Mouse (Mus musculus) skeletal muscle tissue, adult 2 months (tissue): ENCODE measurements around the gene Gadl1.
"Not testable (repeated sequence)": the region's sequence is repeated elsewhere in the genome, so short reads cannot be mapped to it uniquely, and the experiment has no call there.

ENCODE experiments used
- DNase-seq: peaks from one replicate; pipeline ENCODE4 v3.0.0-alpha.2; 2012; ENCODE audit warnings: low read depth, low spot score

The Gadl1 gene

GRCm38 (mm10) chr9:116018586-116018985, 109.3 kb downstream of the Gadl1 start:
- DNase-seq, result no peak

DNA sequence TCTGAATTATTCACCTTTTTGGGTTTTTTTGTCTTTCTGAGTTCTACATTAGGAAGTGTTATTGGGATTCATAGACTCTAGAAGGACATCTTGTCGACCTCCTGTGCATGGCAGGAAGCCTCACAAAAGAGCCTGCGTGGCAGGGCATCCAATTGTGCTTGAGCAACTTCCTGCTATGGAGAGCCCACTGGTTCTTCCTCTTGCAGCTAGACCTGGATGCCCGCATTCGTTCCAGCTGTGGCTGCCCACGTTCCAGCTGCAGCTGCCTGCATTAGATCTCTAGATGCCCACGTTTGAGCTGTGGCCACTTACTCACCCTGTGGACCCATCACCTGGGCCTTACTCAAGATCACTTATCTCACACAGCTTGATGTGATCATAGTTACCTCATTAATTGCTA, 116.1 kb downstream of the Gadl1 start:
- DNase-seq, result no peak

DNA sequence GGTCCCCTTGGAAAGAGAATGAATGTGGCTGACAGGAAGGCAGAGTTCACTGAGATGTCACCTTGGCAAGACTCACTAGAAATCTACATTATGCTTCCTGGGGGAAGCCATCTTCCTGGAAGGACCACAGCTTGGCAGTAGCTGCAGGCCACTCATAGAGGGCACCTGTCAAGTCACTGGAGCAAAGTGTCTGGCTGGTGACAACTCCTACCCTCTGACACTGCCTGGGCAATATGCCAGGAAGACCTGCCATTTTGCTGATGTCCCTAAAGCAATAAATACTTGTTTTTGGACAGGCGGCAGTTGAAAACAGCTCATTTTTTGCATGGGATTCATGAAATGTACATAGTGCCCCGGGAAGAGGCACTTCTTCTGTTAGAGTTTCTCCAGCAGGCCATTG, 119.8 kb downstream of the Gadl1 start:
- no peak for DNase-seq

GRCm38 (mm10) chr9:116032711-116033110, 123.5 kb downstream of the Gadl1 start:
- DNase-seq, result no peak

DNA sequence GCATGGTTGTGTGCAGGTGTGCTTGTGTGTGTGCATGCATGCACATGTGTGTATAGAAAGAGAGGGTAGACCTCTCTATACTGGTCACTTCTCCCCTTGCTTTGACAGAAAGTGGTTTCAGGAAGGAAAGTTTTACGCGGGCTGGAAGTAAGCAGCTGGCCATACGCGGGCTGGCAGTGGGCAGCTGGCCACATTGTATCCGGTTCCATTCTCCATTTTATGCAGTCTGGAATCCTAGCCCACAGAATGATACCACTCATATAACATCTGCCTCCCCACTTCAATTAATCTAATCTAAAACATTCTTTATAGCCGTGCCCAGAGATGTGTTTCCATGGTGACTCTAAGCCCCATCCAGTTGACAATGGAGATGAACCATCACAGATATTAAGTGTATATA, 129.0 kb downstream of the Gadl1 start:
- DNase-seq, result no peak

GRCm38 (mm10) chr9:116039981-116040380, 130.7 kb downstream of the Gadl1 start:
- DNase-seq, result no peak

- DNase-seq, result not testable (repeated sequence)
Observed at GRCm38 (mm10) chr9:116040852-116041251, 131.6 kb downstream of the Gadl1 start.

- DNase-seq, result no peak
Observed at GRCm38 (mm10) chr9:116041369-116041768, 132.1 kb downstream of the Gadl1 start.

GRCm38 (mm10) chr9:116041787-116042186, 132.5 kb downstream of the Gadl1 start:
- peak; percentile 50 for DNase-seq

GRCm38 (mm10) chr9:116049985-116050384, 140.7 kb downstream of the Gadl1 start:
- no peak for DNase-seq

DNA sequence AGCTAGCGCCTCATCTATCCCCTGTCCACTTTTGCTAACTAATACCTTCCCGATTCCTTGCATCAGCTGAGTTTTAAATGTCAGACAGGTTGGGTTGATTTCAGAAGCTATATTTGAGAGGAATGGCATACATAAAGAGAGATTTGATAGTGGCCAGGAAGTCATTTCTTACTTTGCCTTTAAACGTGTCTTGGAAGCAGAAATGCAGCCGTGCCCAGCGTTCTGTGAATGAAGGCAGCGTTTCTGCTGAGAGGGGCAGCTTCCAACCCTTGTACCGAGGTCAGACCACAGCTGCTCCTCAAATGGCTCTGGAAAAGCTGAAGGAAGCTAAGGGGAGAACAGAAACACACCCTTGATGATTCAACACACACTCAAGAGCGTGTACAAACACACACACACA, 144.7 kb downstream of the Gadl1 start:
- peak; percentile 55 for DNase-seq

GRCm38 (mm10) chr9:116058475-116058874, 149.2 kb downstream of the Gadl1 start:
- DNase-seq, result no peak

- peak; percentile 21 for DNase-seq
Observed at GRCm38 (mm10) chr9:116059156-116059555, 149.9 kb downstream of the Gadl1 start.

DNA sequence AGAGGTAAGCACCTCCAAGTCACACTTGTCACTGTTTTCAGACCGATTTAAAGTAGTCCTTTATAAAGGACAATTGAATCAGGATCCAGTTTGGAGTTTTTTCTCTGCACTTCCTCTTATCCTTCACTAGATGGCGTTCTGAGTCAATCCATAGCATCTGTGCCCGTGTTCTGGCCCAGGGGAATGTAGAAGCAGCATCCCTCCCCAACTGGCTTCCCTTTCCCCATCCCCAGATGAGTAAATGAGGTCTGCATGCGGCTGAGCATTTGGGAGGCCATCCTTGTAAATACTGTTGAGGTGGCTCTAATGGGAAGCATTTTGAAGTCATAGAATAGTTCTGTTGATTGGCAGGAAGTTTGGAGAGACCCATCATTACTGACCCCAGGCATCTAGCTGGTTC, 151.4 kb downstream of the Gadl1 start:
- no peak for DNase-seq

DNA sequence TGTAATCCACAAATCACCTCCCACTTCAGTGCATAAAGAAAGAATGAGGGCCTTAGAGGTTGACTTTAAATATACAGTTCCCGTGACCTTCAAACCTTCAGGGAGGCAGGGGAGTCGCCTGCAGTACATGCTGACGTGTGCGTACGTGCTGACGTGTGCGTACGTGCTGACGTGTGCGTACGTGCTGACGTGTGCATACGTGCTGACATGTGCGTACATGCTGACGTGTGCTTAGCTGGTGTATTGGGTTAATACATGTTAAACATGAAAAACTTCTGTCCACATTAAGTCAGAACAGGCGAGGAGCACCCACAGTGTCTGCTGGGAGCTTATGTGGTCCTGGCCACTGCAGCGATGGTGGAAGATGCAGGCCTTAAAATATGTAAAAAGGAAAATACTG, 155.5 kb downstream of the Gadl1 start:
- no peak for DNase-seq

- DNase-seq, result not testable (repeated sequence)
Observed at GRCm38 (mm10) chr9:116071561-116071960, 162.3 kb downstream of the Gadl1 start.

- DNase-seq, result no peak
Observed at GRCm38 (mm10) chr9:116076163-116076562, 166.9 kb downstream of the Gadl1 start.

DNA sequence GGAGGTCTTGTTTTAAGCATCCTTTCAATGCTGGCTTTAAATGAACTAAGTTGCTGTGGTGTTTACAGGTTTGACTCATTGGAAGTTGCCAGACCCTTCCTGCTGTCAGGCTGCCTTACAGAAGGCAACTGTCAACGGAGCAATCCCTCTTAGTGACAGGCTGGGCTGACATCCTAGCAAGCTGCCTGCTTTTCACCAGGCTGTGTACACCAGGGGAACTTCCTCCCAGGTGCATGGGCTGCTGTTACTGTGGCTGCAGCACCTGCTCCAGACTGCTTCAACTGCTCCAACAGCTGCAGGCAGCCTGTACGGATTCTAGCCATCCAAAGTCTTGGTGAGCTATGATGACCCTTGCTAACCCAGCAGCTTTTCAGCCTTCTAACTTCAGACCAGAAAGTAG, 167.7 kb downstream of the Gadl1 start:
- no peak for DNase-seq

GRCm38 (mm10) chr9:116077419-116077818, 168.2 kb downstream of the Gadl1 start:
- DNase-seq, result no peak

- no peak for DNase-seq
Observed at GRCm38 (mm10) chr9:116081781-116082180, 172.5 kb downstream of the Gadl1 start.

- DNase-seq, result no peak
Observed at GRCm38 (mm10) chr9:116083300-116083699, 174.0 kb downstream of the Gadl1 start.

- no peak for DNase-seq
Observed at GRCm38 (mm10) chr9:116083726-116084323, 174.6 kb downstream of the Gadl1 start.

DNA sequence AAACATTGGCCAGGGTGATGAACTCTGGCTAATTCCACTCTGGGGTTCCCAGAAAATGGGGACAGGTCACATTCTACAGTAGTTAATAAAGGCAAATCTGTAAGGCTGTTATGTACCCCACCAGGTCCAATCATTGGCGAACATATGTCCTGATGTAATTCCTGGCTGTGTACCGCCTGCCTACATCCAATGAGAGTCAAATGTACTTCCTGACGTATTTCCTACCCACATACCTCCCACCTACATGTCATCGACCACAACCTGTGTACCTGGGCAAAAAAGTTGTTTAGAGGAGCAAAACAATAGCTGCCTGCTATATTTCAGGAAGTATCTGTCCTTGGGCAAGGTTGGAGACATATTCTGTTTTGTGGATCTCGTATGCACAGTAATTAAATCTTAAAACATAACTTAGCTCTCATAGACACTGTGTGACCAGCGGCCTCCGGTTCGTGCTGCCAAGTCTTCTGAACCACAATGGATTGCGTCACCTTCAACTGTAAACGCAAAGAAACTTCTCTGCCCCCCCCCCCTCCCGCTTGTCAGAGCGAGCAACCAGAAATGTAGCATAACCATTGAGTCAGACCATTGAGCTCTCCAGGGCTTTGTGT, 175.2 kb downstream of the Gadl1 start:
- DNase-seq, result no peak

DNA sequence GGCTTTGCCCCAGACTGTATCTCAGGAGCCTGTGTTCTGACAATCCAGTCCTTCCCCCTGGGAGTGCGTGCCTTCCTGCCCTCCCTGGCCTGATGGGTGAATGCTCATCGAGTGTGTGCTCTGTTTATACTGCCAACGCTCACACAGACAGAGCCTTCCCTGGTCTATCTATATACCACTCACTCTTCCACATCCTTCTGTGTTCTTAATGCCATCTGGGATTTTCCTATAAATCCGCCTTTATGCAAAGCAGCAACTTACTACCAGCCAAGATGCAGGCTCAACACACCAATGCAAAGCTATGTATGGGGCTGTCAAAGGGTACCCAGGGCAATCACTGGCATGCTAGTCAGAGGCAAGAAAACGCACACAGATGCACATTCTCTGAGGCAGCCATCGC, 176.7 kb downstream of the Gadl1 start:
- DNase-seq, result no peak
